Mouse (Mus musculus) heart, adult 18-20 months (tissue): Measurements from ENCODE around the gene Cabp4. TPM values are rescaled to one million over a fixed set of nuclear protein-coding genes. Genes with fewer than 3 reads are reported as not detected.
"Not testable (repeated sequence)": the region's sequence is repeated elsewhere in the genome, so short reads cannot be mapped to it uniquely, and the experiment has no call there.

Experiments used
- DNase-seq, 2 experiments: peaks; one replicate each; pipeline ENCODE4 v3.0.0; 2021 to 2022; ENCODE audit warnings: mixed read lengths in 1 of 2
- total RNA-seq, 2 experiments: library from RNA; stranded (reverse); gene quantifications; 2 replicates each; pipeline ENCODE4 v1.2.3; 2021

Cabp4 gene
- total RNA-seq, 2 experiments from 2014 or later = 0.12 to 0.13 TPM

DNA sequence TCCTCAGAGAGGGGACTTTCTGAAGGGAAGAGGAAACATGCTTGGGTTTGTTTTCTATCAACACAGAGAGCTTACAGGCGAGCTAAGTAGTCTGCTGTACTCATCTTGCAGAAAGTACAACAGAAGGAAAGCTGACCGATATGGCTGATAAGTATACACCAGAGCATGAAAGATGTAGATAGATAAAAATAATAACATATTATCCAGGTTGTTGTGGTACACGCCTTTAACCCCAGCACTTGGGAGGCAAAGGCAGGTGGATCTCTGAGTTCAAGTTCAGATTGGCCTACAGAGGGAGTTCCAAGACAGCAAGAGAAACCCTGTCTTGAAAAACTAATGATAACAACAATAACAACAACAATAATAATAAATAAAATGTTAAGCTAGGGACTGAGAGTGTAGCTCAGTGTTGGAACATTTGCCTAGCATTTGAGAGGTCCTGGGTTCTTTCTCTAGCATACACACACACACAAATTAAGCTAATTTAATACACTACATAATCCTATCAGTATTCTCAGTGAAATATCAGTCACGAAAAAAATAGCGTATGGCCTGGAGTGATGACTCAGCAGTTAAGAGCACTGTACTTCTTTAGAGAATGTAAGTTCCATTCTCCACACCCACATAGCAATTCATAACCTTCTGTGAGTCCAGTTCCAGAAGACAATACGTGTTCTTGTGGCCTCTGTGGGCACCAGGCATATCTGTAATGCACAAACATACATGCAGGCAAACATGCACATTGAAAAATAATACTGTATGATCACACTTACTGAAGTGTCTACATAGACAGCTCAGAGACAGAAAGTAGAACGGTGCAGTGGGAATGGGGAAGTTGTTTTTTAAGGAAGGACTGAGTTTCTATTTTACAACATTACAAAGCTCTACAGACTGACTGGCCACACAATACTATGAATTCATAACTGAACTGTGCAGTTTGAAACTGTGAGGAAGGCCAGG is 21.1 kb downstream of the Cabp4 start:
- no peak for DNase-seq

DNA sequence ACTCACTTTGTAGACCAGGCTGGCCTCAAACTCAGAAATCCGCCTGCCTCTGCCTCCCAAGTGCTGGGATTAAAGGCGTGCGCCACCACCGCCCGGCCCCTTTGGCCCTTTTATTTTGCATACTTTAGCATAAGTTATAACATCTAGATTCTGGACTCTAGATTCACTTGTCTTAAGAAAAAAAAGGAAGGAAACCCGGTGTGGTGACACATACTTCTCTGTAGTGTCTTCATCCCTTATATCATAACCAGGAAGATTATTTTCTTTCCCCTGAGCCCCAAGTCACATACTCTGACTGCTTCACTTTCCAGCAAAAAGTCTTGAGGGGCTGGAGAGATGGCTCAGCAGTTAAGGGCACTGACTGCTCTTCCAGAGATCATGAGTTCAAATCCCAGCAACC is 21.9 kb downstream of the Cabp4 start:
- not testable (repeated sequence) for DNase-seq

DNA sequence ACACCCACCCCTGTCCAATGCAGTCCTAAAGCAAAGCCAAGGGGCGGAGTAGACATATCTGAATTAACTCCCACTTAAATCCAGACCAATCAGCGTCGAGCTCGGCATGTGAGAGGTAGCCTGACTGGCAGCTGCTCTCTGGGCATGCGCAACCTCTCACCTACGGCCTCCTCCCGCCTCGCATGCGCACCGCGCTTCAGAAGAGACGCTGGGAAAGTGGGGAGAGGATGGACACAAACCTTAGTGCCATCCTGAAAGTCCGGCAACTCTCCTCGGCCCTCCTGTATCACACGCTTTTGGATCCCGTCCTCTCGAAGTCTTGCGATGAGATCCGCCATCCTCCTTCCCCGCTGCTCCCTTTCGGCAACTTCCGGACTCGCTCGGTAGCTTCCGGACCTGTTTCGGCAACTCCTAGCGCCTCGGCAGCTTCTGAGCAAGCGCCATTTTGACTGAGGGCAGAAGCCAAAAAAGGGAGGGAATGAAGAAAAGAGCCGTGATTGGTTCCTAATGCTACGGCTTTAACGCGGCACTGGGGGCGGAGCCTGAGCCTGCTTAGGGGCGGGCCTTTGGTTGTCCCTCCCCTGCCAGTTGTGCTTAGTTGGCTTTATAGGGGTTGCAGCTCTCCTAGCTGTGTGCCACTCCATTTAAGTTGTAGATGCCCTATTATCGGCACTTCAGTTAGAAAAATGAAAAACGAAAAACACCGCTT is 22.6 kb downstream of the Cabp4 start:
- peak; percentile 99 to 100 for DNase-seq

DNA sequence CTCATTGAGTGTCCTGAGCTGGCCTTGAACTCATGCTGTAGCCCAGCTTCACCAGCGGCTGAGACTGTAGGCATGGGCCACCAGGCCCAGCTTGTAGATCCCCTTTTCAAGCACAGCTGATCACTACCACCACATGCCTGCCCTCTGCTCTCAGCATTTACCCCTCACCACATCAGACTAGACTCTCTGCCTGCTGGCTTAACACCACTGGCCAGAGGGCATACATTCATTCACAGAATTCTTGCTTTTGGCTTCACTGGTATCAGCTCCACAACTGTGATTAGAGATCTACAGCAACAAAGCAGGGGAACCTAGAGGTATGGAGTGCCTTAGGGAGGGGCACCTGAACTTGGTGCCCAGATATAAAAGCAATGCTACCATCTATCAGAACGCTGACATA is 23.3 kb downstream of the Cabp4 start:
- DNase-seq = no peak

DNA sequence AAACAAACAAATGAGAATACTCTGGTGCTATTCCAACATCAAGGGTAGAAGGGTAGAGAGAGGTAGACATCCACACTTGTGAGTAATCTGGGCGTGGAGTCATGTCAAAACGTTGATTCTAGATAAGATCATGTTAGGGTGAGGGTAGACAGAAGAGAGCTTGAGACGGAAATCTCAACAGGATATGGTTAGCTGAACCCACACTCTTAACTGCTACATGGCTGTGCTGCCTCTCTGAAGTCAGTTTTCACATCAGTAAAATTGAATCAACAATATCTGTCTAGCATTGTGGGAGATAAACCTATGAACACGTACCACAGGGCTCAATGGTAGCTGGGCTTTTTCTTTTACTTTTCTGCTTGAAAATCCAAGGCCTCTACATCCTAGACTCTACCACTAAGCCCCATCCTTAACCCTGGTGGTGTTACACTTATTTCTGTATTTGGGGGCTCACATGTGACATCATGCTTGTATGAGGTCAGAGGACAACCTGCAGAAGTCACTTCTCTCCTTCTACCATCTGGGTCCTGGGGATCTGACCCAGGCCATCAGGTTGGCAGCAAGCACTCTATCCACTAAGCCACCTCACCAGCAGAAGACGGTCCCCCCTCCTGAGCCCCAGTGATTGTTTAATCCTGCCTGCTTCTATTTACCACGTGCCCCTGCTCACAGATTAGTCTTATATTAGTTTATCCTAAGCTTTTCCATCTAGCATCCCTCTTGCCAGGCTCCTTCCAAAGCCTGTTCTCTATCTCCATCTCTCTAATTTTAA is 23.9 kb downstream of the Cabp4 start:
- no peak for DNase-seq

DNA sequence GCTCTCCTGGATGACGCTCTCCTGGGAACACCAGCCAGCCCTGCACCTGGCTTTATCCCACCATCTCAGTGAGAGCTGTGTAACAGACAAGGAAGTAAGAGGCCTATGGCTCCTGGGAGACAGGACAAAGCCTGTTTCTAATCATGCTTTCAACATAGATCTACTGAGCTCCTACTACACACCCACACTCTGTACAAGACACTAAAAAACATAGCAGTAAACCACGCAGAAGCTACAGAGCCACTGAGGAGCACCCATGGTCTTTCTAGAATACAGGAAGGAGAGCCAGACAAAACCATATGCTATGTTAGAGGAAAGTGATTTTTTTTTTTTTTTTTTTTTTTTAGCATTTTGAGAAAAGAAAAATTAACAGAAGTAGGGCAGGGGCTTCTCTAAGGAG is 25.5 kb downstream of the Cabp4 start:
- DNase-seq = no peak

DNA sequence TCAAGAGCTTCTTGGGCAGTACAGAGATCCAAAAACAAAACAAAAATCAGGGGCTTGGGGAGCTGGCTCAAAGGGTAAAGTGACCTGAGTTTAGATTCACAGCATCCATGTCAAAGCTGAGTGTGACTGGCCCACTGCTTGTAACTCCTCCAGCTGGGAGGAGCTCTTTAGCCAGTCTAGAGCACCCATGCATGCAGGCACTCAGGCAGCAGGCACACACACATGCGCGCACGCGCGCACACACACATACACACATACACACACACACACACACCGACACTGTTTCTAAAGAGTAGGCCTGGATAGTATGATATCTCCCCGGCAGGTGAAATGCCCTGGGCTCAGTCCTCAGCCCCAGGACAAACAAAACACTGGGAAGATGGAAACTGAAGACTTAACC is 26.8 kb downstream of the Cabp4 start:
- no peak for DNase-seq

DNA sequence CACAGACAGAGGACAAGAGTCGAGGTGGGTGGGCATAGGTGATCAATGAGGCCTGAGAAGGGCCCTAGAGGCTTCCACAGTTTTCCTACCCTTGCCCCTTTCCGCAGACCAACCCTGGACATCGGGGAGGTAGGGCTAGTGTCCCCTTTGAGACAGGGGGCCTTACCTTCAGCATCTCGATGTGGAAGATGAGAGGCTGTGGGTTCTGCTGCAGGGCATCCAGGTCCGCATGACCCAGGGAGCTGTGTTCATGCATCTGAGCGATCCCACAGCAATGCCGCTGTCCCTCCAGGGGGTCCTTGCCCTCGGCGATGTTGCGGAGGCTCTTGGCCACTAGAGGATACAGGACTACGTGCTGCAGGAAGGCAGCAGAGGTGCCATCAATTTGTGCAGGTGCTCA is 28.0 kb downstream of the Cabp4 start:
- DNase-seq = no peak

DNA sequence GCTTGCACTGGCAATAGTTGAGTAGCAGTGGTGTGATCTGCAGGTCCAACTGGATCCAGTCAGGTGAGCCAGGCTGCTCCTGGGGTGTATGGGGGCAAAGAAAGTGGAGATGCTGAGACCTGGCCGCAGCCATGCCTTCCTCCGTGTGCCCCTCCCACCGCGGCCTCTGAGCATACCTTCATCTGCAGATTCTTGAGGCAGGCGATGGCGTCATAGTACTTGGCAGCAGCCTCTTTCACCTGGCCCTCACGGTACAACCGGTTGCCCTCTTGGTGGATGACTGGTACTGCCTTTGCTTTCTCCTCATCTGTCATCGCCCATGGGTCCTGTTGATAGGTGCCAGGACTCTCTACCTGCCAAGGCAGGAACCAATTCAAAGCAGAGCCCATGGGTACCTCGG is 28.7 kb downstream of the Cabp4 start:
- no peak for DNase-seq

DNA sequence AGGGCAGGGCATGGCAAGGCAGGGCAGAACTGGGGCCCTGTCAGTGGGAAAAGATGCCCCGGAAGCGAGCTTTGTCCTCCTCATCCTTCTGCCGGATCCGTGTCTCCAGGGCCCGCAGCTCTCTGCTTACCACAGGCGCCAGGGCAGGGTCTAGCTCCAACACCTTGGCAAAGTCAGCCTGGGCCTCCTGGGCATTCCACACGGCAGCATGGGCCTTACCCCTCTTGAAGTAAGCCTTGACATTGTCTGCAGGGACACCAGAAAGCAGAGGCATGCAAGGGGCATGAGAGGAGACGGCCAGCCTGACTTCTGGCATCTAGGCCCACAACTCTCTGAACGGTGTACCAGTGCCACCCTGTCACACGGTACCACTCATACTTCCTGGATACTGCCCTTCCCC is 29.3 kb downstream of the Cabp4 start:
- DNase-seq = no peak

DNA sequence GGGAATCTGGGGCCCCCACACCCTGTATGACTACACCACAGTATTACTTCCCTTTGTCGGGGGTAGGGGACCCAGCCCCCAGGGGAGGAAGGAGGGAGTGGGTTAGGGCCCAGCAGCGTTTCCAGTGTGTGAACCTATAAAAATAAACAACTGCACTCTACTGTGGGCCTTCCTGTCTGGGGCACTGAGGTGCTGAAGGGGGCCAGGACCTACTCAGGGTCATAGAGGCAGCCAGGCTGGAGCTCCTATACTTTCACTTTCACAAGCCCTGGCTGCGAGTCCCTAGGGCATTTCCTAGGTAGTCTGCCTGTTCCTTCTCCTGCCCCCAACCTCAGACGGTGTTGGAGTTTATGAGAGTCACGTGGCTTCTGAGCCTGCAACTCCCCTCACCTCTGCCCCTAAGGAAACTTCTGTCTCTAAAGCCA is 30.0 kb downstream of the Cabp4 start:
- DNase-seq = peak; percentile 44 to 63

DNA sequence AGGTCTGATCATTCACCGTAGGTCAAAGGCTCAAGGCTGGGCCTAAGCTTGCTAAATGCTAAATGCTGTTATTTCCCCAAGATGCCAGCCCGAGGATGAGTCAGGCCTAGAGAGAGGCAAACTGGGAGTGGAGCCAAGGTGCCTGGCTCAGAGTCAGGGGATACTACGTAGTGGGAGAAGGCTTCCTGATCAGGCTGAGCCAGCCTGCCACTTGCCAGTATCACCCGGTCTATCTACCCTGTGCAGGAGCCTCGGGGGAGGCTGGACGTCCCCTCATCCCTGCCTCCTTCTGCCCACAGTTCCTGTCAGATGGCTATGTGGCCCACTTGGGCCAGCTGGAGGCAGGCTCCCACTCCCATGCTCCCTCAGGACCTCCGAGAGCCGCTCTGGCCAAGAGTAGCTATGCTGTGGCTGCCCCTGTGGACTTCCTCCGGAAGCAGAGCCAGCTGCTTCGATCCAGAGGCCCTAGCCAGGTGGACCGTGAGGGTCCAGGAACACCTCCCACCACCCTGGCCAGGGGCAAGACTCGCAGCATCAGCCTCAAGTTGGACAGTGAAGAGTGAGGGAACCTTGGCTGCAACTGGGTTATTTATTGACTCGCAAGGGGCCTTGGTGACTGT is 30.5 kb downstream of the Cabp4 start:
- DNase-seq = peak; percentile 88

DNA sequence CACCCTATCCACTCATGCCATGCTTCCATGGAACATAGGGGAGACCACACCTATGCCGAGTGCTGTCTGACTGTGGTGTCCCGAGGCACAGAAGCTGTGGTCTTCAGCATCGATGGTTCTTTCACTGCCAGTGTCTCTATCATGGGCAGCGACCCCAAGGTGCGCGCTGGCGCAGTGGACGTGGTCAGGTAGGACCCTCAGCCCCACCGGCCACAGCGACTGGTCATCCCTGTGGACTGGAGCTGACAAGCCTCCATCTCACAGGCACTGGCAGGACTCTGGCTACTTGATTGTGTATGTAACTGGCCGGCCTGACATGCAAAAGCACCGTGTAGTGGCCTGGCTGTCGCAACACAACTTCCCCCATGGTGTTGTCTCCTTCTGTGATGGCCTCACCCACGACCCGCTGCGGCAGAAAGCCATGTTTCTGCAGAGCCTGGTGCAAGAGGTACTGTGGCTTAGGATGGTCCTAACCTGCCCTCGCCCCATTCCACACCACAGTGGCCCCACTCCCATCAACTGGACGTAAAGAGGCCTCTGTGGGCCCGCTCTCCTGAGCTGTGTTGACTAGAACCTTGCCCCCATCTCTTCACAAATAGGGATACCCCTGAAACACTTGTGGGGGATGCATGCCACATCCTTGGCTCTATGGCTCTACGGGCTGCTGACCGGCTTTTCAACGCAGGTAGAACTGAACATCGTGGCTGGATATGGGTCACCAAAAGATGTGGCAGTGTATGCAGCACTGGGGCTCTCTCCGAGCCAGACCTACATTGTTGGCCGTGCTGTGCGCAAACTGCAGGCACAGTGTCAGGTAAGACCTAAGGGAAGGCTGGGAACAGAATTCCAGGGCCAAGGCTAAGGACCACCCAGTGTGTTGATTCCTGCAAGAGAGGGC is 31.5 kb downstream of the Cabp4 start:
- DNase-seq = no peak

DNA sequence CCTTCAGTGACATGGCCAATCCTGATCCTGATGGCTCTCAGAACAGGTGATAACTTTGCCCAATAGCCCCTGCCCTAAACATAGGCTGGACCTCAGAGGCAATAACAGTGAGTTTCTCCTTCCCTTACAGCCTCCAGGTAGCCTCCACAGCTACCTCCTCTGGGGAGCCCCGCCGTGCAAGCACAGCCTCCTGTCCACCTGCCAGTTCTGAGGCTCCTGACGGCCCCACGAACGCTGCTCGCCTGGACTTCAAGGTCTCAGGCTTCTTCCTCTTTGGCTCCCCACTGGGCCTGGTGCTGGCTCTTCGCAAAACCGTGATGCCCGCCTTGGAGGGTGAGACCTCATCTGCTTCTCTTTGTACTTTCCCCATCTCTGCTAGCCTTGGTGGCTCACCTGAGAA is 35.3 kb downstream of the Cabp4 start:
- DNase-seq = no peak

DNA sequence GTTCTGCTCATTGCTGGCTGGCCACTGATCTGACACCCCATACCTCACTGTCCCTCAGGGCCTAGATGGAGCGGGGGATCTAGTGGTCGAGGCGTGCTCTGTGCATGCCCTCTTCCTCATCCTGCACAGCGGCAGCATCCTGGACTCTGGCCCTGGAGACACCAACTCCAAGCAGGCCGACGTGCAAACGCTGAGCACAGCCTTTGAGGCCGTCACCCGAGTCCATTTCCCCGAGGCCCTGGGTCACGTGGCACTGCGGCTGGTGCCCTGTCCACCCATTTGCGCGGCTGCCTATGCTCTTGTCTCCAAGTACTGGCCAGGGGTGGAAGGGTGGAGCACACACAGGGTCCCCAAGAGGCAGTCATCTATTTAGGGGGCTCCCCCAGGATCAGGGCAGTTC is 37.2 kb downstream of the Cabp4 start:
- no peak for DNase-seq

DNA sequence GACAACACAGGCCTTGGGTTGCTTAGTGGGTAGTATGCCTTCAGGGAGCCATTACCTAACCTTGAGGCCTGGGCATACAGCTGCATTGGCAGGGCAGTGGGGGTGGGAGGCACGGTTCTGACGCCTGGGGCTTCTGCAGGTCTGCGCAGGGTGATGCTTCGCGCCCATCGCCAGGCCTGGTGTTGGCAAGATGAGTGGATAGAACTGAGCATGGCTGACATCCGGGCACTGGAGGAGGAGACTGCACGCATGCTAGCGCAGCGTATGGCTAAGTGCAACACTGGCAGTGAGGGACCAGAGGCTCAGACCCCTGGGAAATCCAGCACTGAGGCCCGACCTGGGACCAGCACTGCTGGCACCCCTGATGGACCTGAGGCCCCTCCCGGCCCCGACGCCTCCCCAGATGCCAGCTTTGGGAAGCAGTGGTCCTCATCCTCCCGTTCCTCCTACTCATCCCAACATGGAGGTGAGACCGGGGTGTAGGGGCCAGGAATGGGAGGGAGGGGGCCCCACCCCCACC is 39.1 kb downstream of the Cabp4 start:
- DNase-seq = no peak

DNA sequence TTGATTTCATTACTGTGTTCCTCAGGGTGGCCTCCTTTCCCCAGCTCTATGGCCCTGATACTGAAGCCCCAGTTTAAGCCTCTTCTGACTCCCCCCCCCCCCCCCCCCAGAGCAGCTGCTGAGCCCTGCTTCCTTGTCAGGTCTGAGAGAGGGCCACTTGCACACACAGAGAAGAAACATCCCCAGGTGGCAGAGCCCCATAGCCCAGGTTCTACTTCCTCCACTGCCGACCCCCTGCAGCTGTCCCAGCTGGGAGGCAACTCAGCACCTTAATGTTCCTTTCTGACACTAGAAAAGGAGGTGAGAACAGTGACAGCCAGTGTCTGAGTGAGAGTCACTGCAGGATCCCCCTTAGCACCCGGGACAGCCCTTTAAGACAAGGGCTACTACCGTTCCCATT is 40.0 kb downstream of the Cabp4 start:
- DNase-seq = no peak

DNA sequence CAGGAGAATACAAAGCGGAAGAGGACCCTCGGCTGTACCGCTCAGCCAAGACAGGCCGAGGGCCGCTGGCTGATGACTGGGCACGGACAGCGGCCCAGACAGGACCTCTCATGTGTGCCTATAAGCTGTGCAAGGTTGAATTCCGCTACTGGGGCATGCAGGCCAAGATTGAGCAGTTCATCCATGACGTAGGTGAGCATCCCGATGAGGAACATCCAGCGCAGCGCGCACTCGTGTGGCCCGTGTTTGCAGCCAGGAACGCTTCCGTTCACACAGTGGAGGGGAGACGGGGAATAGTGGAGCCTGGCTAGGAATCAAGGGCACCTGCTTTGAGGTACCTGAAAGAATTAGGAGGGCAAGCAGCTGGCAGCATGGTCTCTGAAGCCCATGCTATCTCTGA is 40.5 kb downstream of the Cabp4 start:
- DNase-seq = no peak

DNA sequence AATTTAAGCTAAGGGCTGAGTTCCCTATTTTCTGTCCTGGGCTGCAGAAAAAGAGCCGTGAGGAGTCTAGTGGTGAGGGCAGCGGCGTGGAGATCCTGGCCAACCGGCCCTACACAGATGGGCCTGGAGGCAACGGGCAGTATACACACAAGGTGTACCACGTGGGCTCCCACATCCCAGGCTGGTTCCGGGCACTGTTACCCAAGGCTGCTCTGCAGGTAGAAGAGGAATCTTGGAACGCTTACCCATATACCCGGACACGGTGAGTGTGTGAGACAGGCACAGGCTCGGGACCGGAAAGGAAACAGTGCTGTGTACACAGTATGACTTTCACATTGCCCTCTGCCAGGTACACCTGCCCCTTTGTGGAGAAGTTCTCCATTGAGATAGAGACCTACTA is 41.2 kb downstream of the Cabp4 start:
- no peak for DNase-seq

DNA sequence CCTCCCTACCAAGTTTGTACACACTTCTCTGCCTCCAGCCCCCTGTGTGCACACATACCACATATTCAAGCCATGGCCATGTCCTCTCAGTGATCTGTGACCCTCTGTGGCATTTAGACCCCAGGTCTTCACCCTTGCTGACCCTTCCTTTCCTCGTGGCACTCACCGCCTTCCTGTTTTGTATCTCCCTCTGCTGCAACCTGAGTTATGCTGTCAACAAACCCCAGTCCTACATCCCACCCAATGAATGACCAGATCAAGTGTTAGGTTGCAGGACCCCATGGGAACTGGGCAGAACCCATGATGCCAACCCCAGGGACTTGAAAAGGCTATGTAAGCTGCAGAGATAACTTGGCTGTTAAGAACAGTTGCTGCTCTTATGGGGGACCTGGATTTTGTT is 41.8 kb downstream of the Cabp4 start:
- DNase-seq = no peak

DNA sequence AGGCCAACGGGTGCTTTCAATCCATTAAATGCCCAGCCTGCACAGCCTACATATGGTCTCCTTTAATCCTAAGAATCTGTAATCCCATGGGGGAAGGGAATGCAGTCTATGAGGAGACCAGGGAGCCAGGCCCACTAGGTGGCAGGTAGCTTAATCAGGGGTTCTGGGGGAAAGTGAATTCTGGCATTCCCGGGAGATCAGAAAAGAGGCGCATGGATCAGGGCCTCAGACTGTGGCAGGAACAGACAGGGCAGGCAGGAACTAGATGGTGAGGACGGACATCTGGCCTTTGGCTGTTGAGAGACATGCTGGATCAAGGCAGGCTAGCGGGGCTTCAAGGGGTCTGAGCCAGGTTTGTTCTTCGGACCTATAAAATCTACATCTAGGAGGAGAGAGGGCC is 42.4 kb downstream of the Cabp4 start:
- no peak for DNase-seq
